Comparison of ENCODE assay signal across 9 mouse cellular contexts in genomic region chr16:38651721-38652231, GRCm38 (mm10).
DNase-seq lines count a peak whose midpoint lies in the region; ATAC-seq and TF ChIP-seq lines count a peak whose summit lies in the region.
"Had no signal": no experiment of that assay in that cellular context is flagged by ENCODE, and none has a peak within 500 bp of the region (broad histone marks: within the 10 kb centered on the region; RNA-seq: fewer than 3 reads in every experiment).

No protein-coding gene starts in this region.

- no peak for ATAC-seq in forebrain, postnatal 0 days

- no peak for TF ChIP-seq CTCF in heart, adult 2 months (IDR thresholded peaks at IDR 0.05)
- no peak for TF ChIP-seq CTCF in forebrain, postnatal 0 days (IDR thresholded peaks at IDR 0.05; ENCODE audit: low read depth)

- DNase-seq in adrenal gland, postnatal 14 days = peak; percentile 16
- no peak for DNase-seq in adrenal gland, postnatal 4 days (ENCODE audit: low spot score in 2 of 2)
- peak; percentile 65 to 69 for DNase-seq in heart, adult 2 months
- DNase-seq in kidney, adult 8-10 months = peak; percentile 15 to 29
- DNase-seq in lung, postnatal 14 days = peak; percentile 39
- DNase-seq in spleen, postnatal 4 days (ENCODE audit: low spot score in 2 of 2) = no peak
- no peak for DNase-seq in forebrain, postnatal 0 days
- no peak for DNase-seq in layer of hippocampus, adult 9-11 months

- no peaks in the 10 kb centered on the region for H3K27me3 ChIP-seq in heart, adult 2 months (ENCODE audit: control insufficient read depth, insufficient read depth, low read length)
- no peaks in the 10 kb centered on the region for H3K27me3 ChIP-seq in forebrain, postnatal 0 days (ENCODE audit: insufficient read depth, low read length)
- H3K27me3 ChIP-seq: midbrain, embryonic 12.5 days had no signal

- peak overlapping the region; percentile 34 for H3K4me3 ChIP-seq in heart, adult 2 months
- no peak overlapping the region for H3K4me3 ChIP-seq in forebrain, postnatal 0 days (ENCODE audit: low read depth, low read length)
- H3K4me3 ChIP-seq: midbrain, embryonic 12.5 days had no signal

- H3K27ac ChIP-seq in heart, adult 2 months = peak overlapping the region; percentile 88
- H3K27ac ChIP-seq in forebrain, postnatal 0 days (ENCODE audit: low read depth, low read length) = no peak overlapping the region
- H3K27ac ChIP-seq: midbrain, embryonic 12.5 days had no signal

- H3K79me2 ChIP-seq in heart, adult 2 months (replicated peaks; ENCODE audit: control insufficient read depth, insufficient read depth, low read length) = peaks cover 2% of the 10 kb centered on the region

- H3K4me2 ChIP-seq in forebrain, postnatal 0 days (ENCODE audit: low read depth) = no peak overlapping the region
- H3K4me2 ChIP-seq: midbrain, embryonic 12.5 days had no signal

- intact Hi-C loops in heart, adult 2 months (cut with DNase I) = loop anchor here (1.0 to 2.0 kb wide), 2 partner anchors 23 to 28 kb away; no protein-coding TSS in a partner anchor

- peak overlapping the region; percentile 38; the same call in 1 of the 2 replicates for H3K9ac ChIP-seq in heart, adult 2 months (ENCODE audit: low read depth, low read length)
- no peak overlapping the region for H3K9ac ChIP-seq in forebrain, postnatal 0 days
- H3K9ac ChIP-seq: midbrain, embryonic 12.5 days had no signal

- 34% methylated on average over 10 of the region's 10 CpGs for WGBS in heart, adult 2 months
- WGBS in forebrain, postnatal 0 days = 80% methylated on average over 10 of the region's 10 CpGs

- H3K9me3 ChIP-seq in forebrain, postnatal 0 days (ENCODE audit: low read length) = no peaks in the 10 kb centered on the region
- H3K9me3 ChIP-seq: midbrain, embryonic 12.5 days had no signal

- TF ChIP-seq POLR2A in heart, adult 2 months (IDR thresholded peaks at IDR 0.05; ENCODE audit: insufficient read depth, low read depth, low read length) = no peak

- H3K4me1 ChIP-seq in heart, adult 2 months (ENCODE audit: control insufficient read depth, insufficient read depth, low read length) = peaks cover 36% of the 10 kb centered on the region
- no peaks in the 10 kb centered on the region for H3K4me1 ChIP-seq in forebrain, postnatal 0 days (ENCODE audit: insufficient read depth)
- H3K4me1 ChIP-seq: midbrain, embryonic 12.5 days had no signal

- peaks cover 15% of the 10 kb centered on the region for H3K36me3 ChIP-seq in heart, adult 2 months (ENCODE audit: control insufficient read depth, insufficient read depth, low read length)
- no peaks in the 10 kb centered on the region for H3K36me3 ChIP-seq in forebrain, postnatal 0 days (ENCODE audit: insufficient read depth)
- H3K36me3 ChIP-seq: midbrain, embryonic 12.5 days had no signal

- TF ChIP-seq EP300 in heart, adult 2 months (IDR thresholded peaks at IDR 0.05; ENCODE audit: insufficient read depth, low read depth, low read length) = peak; percentile 60; the same call in 1 of the 2 replicates

Comparison
In these comparisons a context has a peak if more than half of its experiments do, and no peak if none do; other contexts are left out.
1. DNase-seq: peak in adrenal gland, postnatal 14 days (single experiment), heart, adult 2 months (2 of 2), kidney, adult 8-10 months (2 of 2) and lung, postnatal 14 days (single experiment); none in adrenal gland, postnatal 4 days (0 of 2), spleen, postnatal 4 days (0 of 2), forebrain, postnatal 0 days (single experiment) and layer of hippocampus, adult 9-11 months (single experiment).